Mouse (Mus musculus) kidney, postnatal 0 days (tissue): Measurements from ENCODE around the gene Cav1. TPM values are rescaled to one million over a fixed set of nuclear protein-coding genes. Genes with fewer than 3 reads are reported as not detected.

ENCODE experiments used
- ATAC-seq: fragments of 200-750 bp; cut with Nextera tagmentation; replicated peaks from 2 replicates; pipeline ENCODE4 v1.8.0; 2017; ENCODE audit warnings: low read depth, moderate number of reproducible peaks, moderate TSS enrichment, moderate library complexity; ENCODE audit not compliant: low FRiP score
- DNase-seq: peaks from one replicate; pipeline ENCODE4 v3.0.0-alpha.2; 2016; ENCODE audit warnings: low spot score
- H3K27ac ChIP-seq: fragments of 300-500 bp; sonication (generic); 2 replicates; pipeline ENCODE4 v1.5.1; 2014; ENCODE audit warnings: mild to moderate bottlenecking
- H3K27me3 ChIP-seq: fragments of 300-500 bp; sonication (generic); 2 replicates; pipeline ENCODE4 v1.6.1; 2014; ENCODE audit warnings: low read length, mixed read lengths; ENCODE audit not compliant: insufficient read depth
- H3K36me3 ChIP-seq: fragments of 300-500 bp; sonication (generic); 2 replicates; pipeline ENCODE4 v1.6.1; 2014; ENCODE audit warnings: low read length, mixed read lengths; ENCODE audit not compliant: insufficient read depth
- H3K4me1 ChIP-seq: fragments of 300-500 bp; sonication (generic); replicated peaks from 2 replicates; pipeline ENCODE4 v1.6.1; 2014; ENCODE audit warnings: antibody characterized with exemption, low read length, mixed read lengths; ENCODE audit not compliant: insufficient read depth
- H3K4me2 ChIP-seq: fragments of 300-500 bp; sonication (generic); 2 replicates; pipeline ENCODE4 v1.6.1; 2014; ENCODE audit warnings: mild to moderate bottlenecking, low read length, moderate library complexity, mixed read lengths
- H3K4me3 ChIP-seq: fragments of 300-500 bp; sonication (generic); replicated peaks from 2 replicates; pipeline ENCODE4 v1.5.1; 2014; ENCODE audit warnings: low read depth, low read length
- H3K9ac ChIP-seq: fragments of 300-500 bp; sonication (generic); 2 replicates; pipeline ENCODE4 v1.6.1; 2014; ENCODE audit warnings: low read depth, low read length
- H3K9me3 ChIP-seq: fragments of 300-500 bp; sonication (generic); replicated peaks from 2 replicates; pipeline ENCODE4 v1.6.1; 2016; ENCODE audit warnings: low read length, inconsistent platforms, mixed read lengths
- CTCF ChIP-seq: IDR thresholded peaks from 2 replicates; pipeline ENCODE4 v1.5.1; 2016; ENCODE audit warnings: antibody characterized with exemption, low read depth, mild to moderate bottlenecking, moderate library complexity
- WGBS: fragments of 180-500 bp; shearing (Covaris S2); extraction: QIAGEN DNeasy Blood & Tissue Kit; methylation state at CpG from one replicate; pipeline ENCODE4 v1.1.7; 2014; 5-methylcytosine and 5-hydroxymethylcytosine counted together
- polyA plus RNA-seq: library from polyadenylated mRNA; unstranded; fragments of >200 nt; fragmentation: Nextera tagmentation; extraction: Ambion mirVana; gene quantifications from 2 replicates; pipeline ENCODE4 v1.2.1, GENCODE M21; 2015

The Cav1 gene
- polyA plus RNA-seq, result 69.4 and 75.5 TPM in 2 replicates

- Histone ChIP-seq H3K9ac (peak within 1 kb of the TSS; percentile 50), H3K27ac (peak within 1 kb of the TSS; percentile 61), H3K9me3 (no peaks in the 10 kb centered on the region), H3K4me3 (peak within 1 kb of the TSS; percentile 52), H3K4me2 (peak within 1 kb of the TSS; percentile 96), H3K4me1 (no peaks in the 10 kb centered on the region), H3K27me3 (no peaks in the 10 kb centered on the region), H3K36me3 (no peaks in the 10 kb centered on the region)
- ATAC-seq (peak; percentile 57; the same call in 1 of the 2 replicates), DNase-seq (peak; percentile 69)
- TF ChIP-seq CTCF, result 0 out of 2 replicates have a peak, but pooled peaks have one; percentile 12
- WGBS, result 1% methylated on average over 26 of the region's 26 CpGs
Observed at GRCm38 (mm10) chr6:17305954-17306601, at the start of gene Cav1. Gene Cav1, plus strand, starts transcription at chr6:17306335.

DNA sequence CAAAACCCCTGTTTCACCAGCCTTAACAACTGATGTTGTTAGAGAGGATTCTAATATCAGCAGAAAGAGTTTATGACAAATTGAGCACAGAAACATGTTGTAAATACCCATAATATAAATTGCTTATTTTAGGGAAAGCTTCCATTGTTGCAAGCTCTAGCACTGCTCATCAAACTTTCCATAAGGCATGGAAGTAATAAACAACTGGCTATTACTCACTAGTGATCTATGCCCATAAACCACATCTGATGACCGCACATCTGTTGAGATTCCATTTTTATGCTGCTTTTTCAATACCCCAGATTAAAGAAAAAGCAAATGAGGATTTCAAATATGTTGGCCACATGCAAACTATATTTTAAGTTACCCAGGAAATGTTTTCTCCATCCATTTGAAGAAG, 48.0 kb upstream of the Cav1 start:
- ATAC-seq, result no peak
- H3K27ac ChIP-seq, result no peak overlapping the region
- no peak for DNase-seq
- no peak overlapping the region for H3K4me3 ChIP-seq
- H3K27me3 ChIP-seq, result no peaks in the 10 kb centered on the region
- no peak overlapping the region for H3K9ac ChIP-seq
- H3K4me2 ChIP-seq, result no peak overlapping the region
- no peak for TF ChIP-seq CTCF
- H3K9me3 ChIP-seq, result no peaks in the 10 kb centered on the region
- H3K36me3 ChIP-seq, result no peaks in the 10 kb centered on the region
- H3K4me1 ChIP-seq, result no peaks in the 10 kb centered on the region
- WGBS, result 83% methylated on average over 1 of the region's 1 CpGs

GRCm38 (mm10) chr6:17258911-17259310, 47.2 kb upstream of the Cav1 start:
- no peak overlapping the region for H3K27ac ChIP-seq
- H3K36me3 ChIP-seq, result no peaks in the 10 kb centered on the region
- no peaks in the 10 kb centered on the region for H3K4me1 ChIP-seq
- H3K9ac ChIP-seq, result no peak overlapping the region
- DNase-seq (no peak), ATAC-seq (no peak)
- TF ChIP-seq CTCF, result no peak
- WGBS, result 94% methylated on average over 1 of the region's 1 CpGs
- no peak overlapping the region for H3K4me3 ChIP-seq
- no peaks in the 10 kb centered on the region for H3K9me3 ChIP-seq
- no peaks in the 10 kb centered on the region for H3K27me3 ChIP-seq
- no peak overlapping the region for H3K4me2 ChIP-seq

DNA sequence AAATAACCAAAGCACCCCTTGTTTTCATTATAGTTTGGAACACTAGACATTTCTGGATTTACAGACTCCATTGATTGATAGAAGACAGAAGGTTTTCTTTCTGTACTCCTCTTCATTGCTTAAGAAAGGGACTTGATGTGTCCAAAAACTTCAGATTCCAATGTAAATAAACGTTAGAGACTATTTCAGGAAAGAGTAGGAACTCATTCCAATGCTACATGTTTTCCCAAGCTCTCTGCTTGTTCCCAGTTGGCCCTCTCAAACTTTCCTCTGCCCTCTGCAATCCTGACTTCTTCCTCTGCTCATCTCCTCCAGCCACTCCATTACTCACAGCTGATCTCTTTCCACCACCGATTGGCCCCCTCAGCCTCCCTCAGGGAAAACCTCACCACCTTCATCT, 43.3 kb upstream of the Cav1 start:
- no peak overlapping the region for H3K9ac ChIP-seq
- no peak for TF ChIP-seq CTCF
- H3K36me3 ChIP-seq, result no peaks in the 10 kb centered on the region
- H3K4me1 ChIP-seq, result no peaks in the 10 kb centered on the region
- no peak overlapping the region for H3K27ac ChIP-seq
- H3K27me3 ChIP-seq, result no peaks in the 10 kb centered on the region
- DNase-seq (no peak), ATAC-seq (no peak)
- WGBS, result 52% methylated on average over 2 of the region's 2 CpGs
- no peak overlapping the region for H3K4me2 ChIP-seq
- no peaks in the 10 kb centered on the region for H3K9me3 ChIP-seq
- no peak overlapping the region for H3K4me3 ChIP-seq

DNA sequence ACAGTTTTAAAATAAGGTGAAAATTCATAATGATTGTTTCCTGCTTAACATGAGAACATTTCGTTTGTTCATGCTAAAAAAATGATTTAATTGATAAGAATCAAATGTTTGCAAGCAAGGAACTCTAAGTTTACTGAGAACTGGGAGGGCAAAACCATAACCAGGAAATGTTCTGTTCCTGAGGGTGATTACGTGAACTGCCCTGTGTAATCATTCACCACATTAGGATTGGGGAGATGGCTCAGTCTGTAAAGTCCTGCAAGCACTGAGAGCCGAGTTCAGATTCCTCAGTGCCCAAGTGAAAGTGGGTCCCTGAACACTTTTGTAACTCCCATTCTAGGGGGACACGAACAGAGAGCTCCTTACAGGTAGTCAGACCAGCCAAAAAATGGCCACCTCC, 41.1 kb upstream of the Cav1 start:
- WGBS, result 58% methylated on average over 4 of the region's 4 CpGs
- Histone ChIP-seq H3K4me1 (no peaks in the 10 kb centered on the region), H3K4me2 (no peak overlapping the region), H3K27ac (no peak overlapping the region), H3K4me3 (no peak overlapping the region), H3K27me3 (no peaks in the 10 kb centered on the region), H3K9me3 (no peaks in the 10 kb centered on the region), H3K36me3 (no peaks in the 10 kb centered on the region), H3K9ac (no peak overlapping the region)
- no peak for TF ChIP-seq CTCF
- DNase-seq (peak; percentile 24), ATAC-seq (no peak)

DNA sequence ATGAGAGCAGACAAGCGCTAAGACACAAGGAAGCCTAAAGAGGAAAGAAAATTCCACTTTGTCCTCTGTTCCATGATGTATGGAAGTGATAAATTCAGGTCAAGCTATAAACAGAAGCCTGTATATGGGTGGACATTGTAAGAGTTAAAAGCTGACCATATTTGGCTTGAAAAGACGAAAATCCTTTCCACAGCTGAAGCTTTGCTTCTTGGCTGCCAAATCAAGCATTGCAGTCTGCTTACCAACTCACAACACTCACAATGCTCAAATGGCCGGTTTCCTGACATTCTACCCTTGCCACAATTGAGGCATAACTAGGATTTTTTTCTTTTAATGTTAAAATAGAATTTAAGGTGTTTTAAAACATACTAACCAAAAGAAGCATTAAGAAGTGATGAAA, 39.7 kb upstream of the Cav1 start:
- H3K9ac ChIP-seq, result no peak overlapping the region
- no peaks in the 10 kb centered on the region for H3K9me3 ChIP-seq
- H3K36me3 ChIP-seq, result no peaks in the 10 kb centered on the region
- TF ChIP-seq CTCF, result no peak
- DNase-seq (peak; percentile 25), ATAC-seq (no peak)
- H3K4me2 ChIP-seq, result no peak overlapping the region
- H3K4me1 ChIP-seq, result no peaks in the 10 kb centered on the region
- no peak overlapping the region for H3K27ac ChIP-seq
- no peak overlapping the region for H3K4me3 ChIP-seq
- WGBS, result 46% methylated on average over 3 of the region's 3 CpGs
- H3K27me3 ChIP-seq, result no peaks in the 10 kb centered on the region

GRCm38 (mm10) chr6:17278366-17278765, 27.8 kb upstream of the Cav1 start:
- DNase-seq (no peak), ATAC-seq (no peak)
- 85% methylated on average over 3 of the region's 3 CpGs for WGBS
- Histone ChIP-seq H3K9ac (no peak overlapping the region), H3K27me3 (no peaks in the 10 kb centered on the region), H3K36me3 (no peaks in the 10 kb centered on the region), H3K4me3 (no peak overlapping the region), H3K4me1 (peaks cover 8% of the 10 kb centered on the region; the same call in 1 of the 2 replicates), H3K9me3 (no peaks in the 10 kb centered on the region), H3K27ac (no peak overlapping the region), H3K4me2 (no peak overlapping the region)
- TF ChIP-seq CTCF, result no peak
